Mouse (Mus musculus) fat pad, adult 2 months (tissue): ENCODE measurements around the gene Dop1b.
A peak's percentile ranks its signal among the peaks of the same experiment; 100 is the strongest.
"Not testable (repeated sequence)": the region's sequence is repeated elsewhere in the genome, so short reads cannot be mapped to it uniquely, and the experiment has no call there.

Source experiments
- DNase-seq: peaks from one replicate; pipeline ENCODE4 v3.0.0-alpha.2; 2011; ENCODE audit warnings: low read depth, low spot score; ENCODE audit errors: extremely low read depth

Gene Dop1b

GRCm38 (mm10) chr16:93711411-93712188 is at the start of gene Dop1b:
TSS of gene Dop1b (plus strand) at chr16:93711904.
- DNase-seq: peak; percentile 66

GRCm38 (mm10) chr16:93667976-93668375 is 43.7 kb upstream of the Dop1b start:
- DNase-seq: no peak

GRCm38 (mm10) chr16:93669521-93669920 is 42.2 kb upstream of the Dop1b start:
- DNase-seq: no peak

GRCm38 (mm10) chr16:93670466-93670865 is 41.2 kb upstream of the Dop1b start:
- not testable (repeated sequence) for DNase-seq

- DNase-seq: no peak
Observed at GRCm38 (mm10) chr16:93671064-93671463, 40.6 kb upstream of the Dop1b start.

- DNase-seq: no peak
Observed at GRCm38 (mm10) chr16:93676376-93676775, 35.3 kb upstream of the Dop1b start.

- DNase-seq: no peak
Observed at GRCm38 (mm10) chr16:93678206-93678605, 33.5 kb upstream of the Dop1b start.

- no peak for DNase-seq
Observed at GRCm38 (mm10) chr16:93679165-93679564, 32.5 kb upstream of the Dop1b start.

GRCm38 (mm10) chr16:93682156-93682688 is 29.5 kb upstream of the Dop1b start:
- no peak for DNase-seq

GRCm38 (mm10) chr16:93682689-93683507 is 28.8 kb upstream of the Dop1b start, which contains the start of gene Cbr3:
TSS of gene Cbr3 (plus strand) at chr16:93683215.
- DNase-seq: no peak

GRCm38 (mm10) chr16:93683508-93684236 is 28.0 kb upstream of the Dop1b start:
- no peak for DNase-seq

GRCm38 (mm10) chr16:93684441-93684840 is 27.3 kb upstream of the Dop1b start:
- DNase-seq: no peak

GRCm38 (mm10) chr16:93685783-93686182 is 25.9 kb upstream of the Dop1b start:
- DNase-seq: not testable (repeated sequence)

GRCm38 (mm10) chr16:93686421-93686820 is 25.3 kb upstream of the Dop1b start:
- DNase-seq: no peak

- no peak for DNase-seq
Observed at GRCm38 (mm10) chr16:93686945-93687344, 24.8 kb upstream of the Dop1b start.

- no peak for DNase-seq
Observed at GRCm38 (mm10) chr16:93691206-93691841, 20.4 kb upstream of the Dop1b start.

GRCm38 (mm10) chr16:93692744-93693143 is 19.0 kb upstream of the Dop1b start:
- DNase-seq: no peak

GRCm38 (mm10) chr16:93707116-93707515 is 4.6 kb upstream of the Dop1b start:
- no peak for DNase-seq

GRCm38 (mm10) chr16:93709217-93709616 is 2.5 kb upstream of the Dop1b start:
- no peak for DNase-seq

GRCm38 (mm10) chr16:93710924-93711323 is 780 bp upstream of the Dop1b start:
- no peak for DNase-seq
